19 mouse cellular contexts compared by ENCODE assay signal in the genomic region with DNA sequence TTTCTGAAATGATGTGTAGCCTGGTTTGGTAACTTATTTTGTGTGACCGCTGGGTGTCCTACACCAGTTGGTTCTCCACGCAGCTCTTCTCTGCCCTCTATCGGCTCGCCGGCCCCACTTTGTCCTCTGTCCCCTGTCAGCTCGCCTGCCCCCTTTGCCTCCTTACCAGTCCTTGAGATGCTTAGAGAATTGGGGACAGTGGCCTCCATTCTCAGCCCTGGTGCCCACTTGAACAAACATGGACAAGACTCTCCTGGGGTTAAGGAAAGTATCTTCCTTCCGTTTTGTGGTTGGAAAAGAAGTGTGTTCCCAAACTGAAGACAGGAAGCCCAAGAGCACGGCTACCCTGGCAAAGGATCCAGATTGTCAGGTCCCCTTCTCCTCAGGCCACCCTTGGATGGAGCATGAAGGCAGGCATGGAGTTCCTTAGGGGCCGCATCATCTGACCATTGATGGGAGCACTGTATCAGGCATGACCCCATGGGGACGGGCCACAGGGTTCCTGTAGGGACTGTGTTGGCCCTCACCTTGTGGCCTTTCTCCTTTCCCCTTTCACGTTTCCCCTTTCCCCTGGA. TPM values are rescaled to one million over a fixed set of nuclear protein-coding genes. Genes with fewer than 3 reads are reported as not detected.
DNase-seq lines count a peak whose midpoint lies in the region; ATAC-seq and TF ChIP-seq lines count a peak whose summit lies in the region.
"Had no signal": no experiment of that assay in that cellular context is flagged by ENCODE, and none has a peak within 500 bp of the region (broad histone marks: within the 10 kb centered on the region; RNA-seq: fewer than 3 reads in every experiment).

No protein-coding gene starts in this region.

- H3K9ac ChIP-seq in intestine, postnatal 0 days (ENCODE audit: low read depth, low read length): no peak overlapping the region
- no peak overlapping the region for H3K9ac ChIP-seq in intestine, embryonic 16.5 days (ENCODE audit: low read depth, low read length)
- no peak overlapping the region for H3K9ac ChIP-seq in kidney, postnatal 0 days (ENCODE audit: low read depth, low read length)
- no peak overlapping the region for H3K9ac ChIP-seq in hindbrain, embryonic 13.5 days
- H3K9ac ChIP-seq: forebrain, embryonic 13.5 days; forebrain, postnatal 0 days; heart, embryonic 13.5 days; hindbrain, embryonic 14.5 days; intestine, embryonic 15.5 days had no signal

- TF ChIP-seq CTCF in gastrocnemius, adult 2 months (IDR thresholded peaks at IDR 0.05): peak; percentile 23; the same call in 1 of the 2 replicates
- TF ChIP-seq CTCF in intestine, postnatal 0 days (IDR thresholded peaks at IDR 0.05; ENCODE audit: low read depth): peak; percentile 37; the same call in 1 of the 2 replicates
- TF ChIP-seq CTCF in kidney, postnatal 0 days (IDR thresholded peaks at IDR 0.05; ENCODE audit: low read depth): no peak

- H3K27ac ChIP-seq in gastrocnemius, adult 2 months: peak overlapping the region; percentile 43
- H3K27ac ChIP-seq in intestine, postnatal 0 days (ENCODE audit: low read depth, low read length): no peak overlapping the region
- H3K27ac ChIP-seq in intestine, embryonic 16.5 days (ENCODE audit: low read length): no peak overlapping the region
- peak overlapping the region; percentile 62; the same call in 1 of the 2 replicates for H3K27ac ChIP-seq in kidney, postnatal 0 days
- peak overlapping the region; percentile 15 for H3K27ac ChIP-seq in brown adipose tissue, adult 24 weeks (replicated peaks; ENCODE audit: low read depth, low read length)
- H3K27ac ChIP-seq in hindbrain, embryonic 13.5 days: no peak overlapping the region
- H3K27ac ChIP-seq: forebrain, embryonic 13.5 days; heart, embryonic 13.5 days; hindbrain, embryonic 14.5 days; intestine, embryonic 15.5 days had no signal

- H3K9me3 ChIP-seq in intestine, postnatal 0 days (ENCODE audit: control insufficient read depth): no peaks in the 10 kb centered on the region
- H3K9me3 ChIP-seq in intestine, embryonic 16.5 days (ENCODE audit: control insufficient read depth, low read length): no peaks in the 10 kb centered on the region
- no peaks in the 10 kb centered on the region for H3K9me3 ChIP-seq in kidney, postnatal 0 days (replicated peaks; ENCODE audit: low read length)
- H3K9me3 ChIP-seq in hindbrain, embryonic 13.5 days: no peaks in the 10 kb centered on the region
- H3K9me3 ChIP-seq: forebrain, embryonic 13.5 days; heart, embryonic 13.5 days; intestine, embryonic 15.5 days had no signal

- no peaks in the 10 kb centered on the region for H3K27me3 ChIP-seq in intestine, postnatal 0 days (replicated peaks; ENCODE audit: control insufficient read depth, insufficient read depth, low read length)
- no peaks in the 10 kb centered on the region for H3K27me3 ChIP-seq in intestine, embryonic 16.5 days (replicated peaks; ENCODE audit: control insufficient read depth, insufficient read depth, low read length)
- H3K27me3 ChIP-seq in kidney, postnatal 0 days (ENCODE audit: insufficient read depth, low read length): no peaks in the 10 kb centered on the region
- no peaks in the 10 kb centered on the region for H3K27me3 ChIP-seq in hindbrain, embryonic 13.5 days
- H3K27me3 ChIP-seq: CH12.LX; forebrain, embryonic 13.5 days; heart, embryonic 13.5 days; intestine, embryonic 15.5 days; Patski had no signal

- H3K4me2 ChIP-seq in intestine, postnatal 0 days (replicated peaks; ENCODE audit: low read depth): no peak overlapping the region
- H3K4me2 ChIP-seq in intestine, embryonic 16.5 days (ENCODE audit: low read depth, low read length): no peak overlapping the region
- no peak overlapping the region for H3K4me2 ChIP-seq in kidney, postnatal 0 days (ENCODE audit: low read length)
- H3K4me2 ChIP-seq in hindbrain, embryonic 13.5 days: no peak overlapping the region
- H3K4me2 ChIP-seq: forebrain, embryonic 13.5 days; heart, embryonic 13.5 days; hindbrain, embryonic 14.5 days; intestine, embryonic 15.5 days had no signal

- no peak for ATAC-seq in intestine, postnatal 0 days
- ATAC-seq in intestine, embryonic 16.5 days: no peak
- no peak for ATAC-seq in kidney, postnatal 0 days (replicated peaks; ENCODE audit: low FRiP score, low read depth)
- ATAC-seq in hindbrain, embryonic 13.5 days (ENCODE audit: low FRiP score): no peak
- ATAC-seq: activated CD4-positive, CD25-positive, alpha-beta regulatory T cell, adult 4 months; forebrain, postnatal 0 days; intestine, embryonic 15.5 days; Patski had no signal

- no peak for DNase-seq in gastrocnemius, adult 2 months
- DNase-seq in gastrocnemius, adult 18-20 months (ENCODE audit: low spot score): no peak
- DNase-seq in kidney, postnatal 0 days (ENCODE audit: low spot score): no peak
- DNase-seq in kidney, adult 9 months: no peak
- DNase-seq: cerebellum, adult 9-10 months; forebrain, postnatal 0 days; gastrocnemius, postnatal 36 days; heart, adult 18-20 months had no signal

- H3K36me3 ChIP-seq in intestine, postnatal 0 days (ENCODE audit: control insufficient read depth, insufficient read depth): peaks cover 22% of the 10 kb centered on the region; the same call in 1 of the 2 replicates
- H3K36me3 ChIP-seq in intestine, embryonic 16.5 days (ENCODE audit: control insufficient read depth, insufficient read depth, low read length): peaks cover 6% of the 10 kb centered on the region
- no peaks in the 10 kb centered on the region for H3K36me3 ChIP-seq in kidney, postnatal 0 days (ENCODE audit: insufficient read depth, low read length)
- peaks cover 55% of the 10 kb centered on the region for H3K36me3 ChIP-seq in hindbrain, embryonic 13.5 days

- intact Hi-C loops in gastrocnemius, adult 2 months (cut with DNase I): no loop called here

- H3K4me3 ChIP-seq in gastrocnemius, adult 2 months: no peak overlapping the region
- no peak overlapping the region for H3K4me3 ChIP-seq in intestine, postnatal 0 days (ENCODE audit: low read depth, low read length)
- H3K4me3 ChIP-seq in intestine, embryonic 16.5 days (ENCODE audit: low read length): no peak overlapping the region
- no peak overlapping the region for H3K4me3 ChIP-seq in kidney, postnatal 0 days (replicated peaks; ENCODE audit: low read depth, low read length)
- no peak overlapping the region for H3K4me3 ChIP-seq in brown adipose tissue, adult 24 weeks (ENCODE audit: insufficient read depth, low read depth, low read length)
- no peak overlapping the region for H3K4me3 ChIP-seq in hindbrain, embryonic 13.5 days
- H3K4me3 ChIP-seq: forebrain, embryonic 13.5 days; heart, embryonic 13.5 days; intestine, embryonic 15.5 days had no signal

- 89% methylated on average over 11 of the region's 11 CpGs for WGBS in intestine, postnatal 0 days
- WGBS in intestine, embryonic 16.5 days: 84% methylated on average over 11 of the region's 11 CpGs
- 87% methylated on average over 11 of the region's 11 CpGs for WGBS in kidney, postnatal 0 days
- 88% methylated on average over 11 of the region's 11 CpGs for WGBS in hindbrain, embryonic 13.5 days

- H3K4me1 ChIP-seq in intestine, postnatal 0 days (replicated peaks; ENCODE audit: control insufficient read depth, insufficient read depth, low read length): 0 out of 2 replicates have a peak, but pooled peaks cover under 1% of the 10 kb centered on the region
- no peaks in the 10 kb centered on the region for H3K4me1 ChIP-seq in intestine, embryonic 16.5 days (ENCODE audit: control insufficient read depth, insufficient read depth, low read length)
- peaks cover 5% of the 10 kb centered on the region; the same call in 1 of the 2 replicates for H3K4me1 ChIP-seq in kidney, postnatal 0 days (replicated peaks; ENCODE audit: insufficient read depth, low read length)
- H3K4me1 ChIP-seq in brown adipose tissue, adult 24 weeks (ENCODE audit: control insufficient read depth, insufficient read depth, insufficient read length, low read length): peaks cover 25% of the 10 kb centered on the region
- peaks cover 12% of the 10 kb centered on the region for H3K4me1 ChIP-seq in hindbrain, embryonic 13.5 days (replicated peaks)
- H3K4me1 ChIP-seq: intestine, embryonic 15.5 days had no signal

RNA-seq across cellular contexts. Expression of a gene that starts 55.6 kb away (rescaled TPM):
- total RNA-seq in gastrocnemius, adult 2 months (2021): 10 to 100 TPM; 55.2 to 80.0 TPM
- 10 to 100 TPM; 45.3 to 58.3 TPM for total RNA-seq in gastrocnemius, adult 18-20 months (2021)
- polyA plus RNA-seq in intestine, postnatal 0 days (2015; fragmentation: Nextera tagmentation; extraction: Ambion mirVana): 35.4 and 35.6 TPM in 2 replicates
- 45.5 and 48.7 TPM in 2 replicates for polyA plus RNA-seq in intestine, embryonic 16.5 days (2015; fragmentation: Nextera tagmentation; extraction: Ambion mirVana)
- polyA plus RNA-seq in kidney, postnatal 0 days (2015; fragmentation: Nextera tagmentation; extraction: Ambion mirVana): 51.3 and 51.6 TPM in 2 replicates
- polyA plus RNA-seq in brown adipose tissue, adult 24 weeks (2012; ENCODE audit: insufficient read depth, insufficient read length, missing spikeins): 78.1 and 111 TPM in 2 replicates
- polyA plus RNA-seq in hindbrain, embryonic 13.5 days (2015; fragmentation: Nextera tagmentation; extraction: Ambion mirVana): 56.2 and 61.3 TPM in 2 replicates

Comparison
In these comparisons a context has a peak if more than half of its experiments do, and no peak if none do; other contexts are left out.
1. H3K27ac ChIP-seq: peak in gastrocnemius, adult 2 months (single experiment), kidney, postnatal 0 days (single experiment) and brown adipose tissue, adult 24 weeks (single experiment); none in intestine, postnatal 0 days (single experiment), intestine, embryonic 16.5 days (single experiment) and hindbrain, embryonic 13.5 days (single experiment).